Mouse (Mus musculus) c-Kit-positive CD71-positive TER-119-negative erythroid progenitor cells, embryonic 14.5 days (primary cell): ENCODE measurements around the gene Fuom.

Source experiments
- DNase-seq: peaks from one replicate; pipeline ENCODE4 v3.0.0-alpha.2; 2013; ENCODE audit warnings: low read depth

Gene Fuom

DNA sequence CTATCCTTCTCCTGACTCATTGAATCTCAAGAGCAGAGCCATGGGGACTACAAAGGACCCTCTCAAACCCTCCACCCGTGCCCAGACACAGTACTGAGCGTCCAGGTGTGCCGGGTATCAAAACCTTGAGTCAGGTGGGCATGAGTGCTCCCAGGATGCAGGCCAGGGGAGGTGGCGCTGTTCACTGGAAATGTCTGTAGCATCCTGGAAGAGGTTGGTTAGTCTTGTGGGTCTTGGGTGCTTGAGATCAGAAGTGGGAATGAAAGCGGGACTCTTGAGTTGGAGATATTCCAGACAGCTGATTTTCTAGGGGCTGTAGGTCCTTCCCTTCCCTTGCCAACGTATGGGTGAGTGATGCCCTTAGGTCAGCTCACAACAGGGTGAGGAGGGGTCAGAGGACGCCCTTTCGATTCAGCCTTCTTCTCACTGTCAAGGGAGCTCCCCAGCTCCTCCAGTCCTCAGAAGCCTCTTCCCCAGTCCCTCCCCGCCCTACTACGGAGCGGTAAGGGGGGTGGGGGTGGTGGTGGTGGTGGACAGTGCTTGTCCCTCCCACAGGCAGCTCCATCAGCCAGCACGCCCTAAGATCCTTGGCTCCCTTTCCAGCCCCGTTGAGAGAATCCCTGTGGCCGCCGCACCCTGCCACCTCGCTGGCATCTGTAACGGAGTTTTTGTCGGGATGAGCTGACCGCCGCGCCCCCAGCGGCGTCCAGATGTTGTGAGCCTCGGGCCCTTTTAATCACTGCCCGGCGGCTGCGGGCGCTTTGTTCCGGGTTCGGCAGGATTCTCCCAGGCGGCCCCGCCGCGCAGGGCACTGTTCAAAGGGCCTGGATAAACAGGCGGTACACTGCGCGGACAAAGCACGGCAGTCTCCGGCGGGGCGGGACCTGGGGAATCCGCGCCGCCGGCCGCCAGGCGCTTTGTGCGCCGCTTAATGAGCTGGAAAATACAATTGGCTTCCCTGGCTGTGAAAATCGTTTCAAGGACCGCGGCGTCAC lies 44.5 kb downstream of the Fuom start:
- no peak for DNase-seq

DNA sequence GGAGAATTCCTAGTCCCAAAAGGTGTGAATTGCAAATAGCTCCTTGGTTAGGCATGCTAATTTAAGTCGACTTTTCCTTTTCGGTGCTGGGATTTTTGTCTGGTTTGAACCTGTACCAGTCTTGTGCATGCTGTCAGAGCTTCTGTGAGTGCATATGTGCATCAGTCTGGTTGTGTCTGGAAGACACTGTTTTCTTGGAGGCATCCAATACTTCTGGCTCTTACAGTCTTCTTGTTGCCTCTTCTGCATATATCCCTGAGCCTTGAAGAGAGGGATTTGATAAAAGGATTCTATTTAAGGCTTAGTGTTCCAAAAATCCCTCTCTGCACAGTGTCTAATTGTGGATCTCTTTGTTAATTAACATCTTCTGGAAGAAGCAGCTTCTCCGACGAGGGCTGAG lies 48.1 kb downstream of the Fuom start:
- no peak for DNase-seq

DNA sequence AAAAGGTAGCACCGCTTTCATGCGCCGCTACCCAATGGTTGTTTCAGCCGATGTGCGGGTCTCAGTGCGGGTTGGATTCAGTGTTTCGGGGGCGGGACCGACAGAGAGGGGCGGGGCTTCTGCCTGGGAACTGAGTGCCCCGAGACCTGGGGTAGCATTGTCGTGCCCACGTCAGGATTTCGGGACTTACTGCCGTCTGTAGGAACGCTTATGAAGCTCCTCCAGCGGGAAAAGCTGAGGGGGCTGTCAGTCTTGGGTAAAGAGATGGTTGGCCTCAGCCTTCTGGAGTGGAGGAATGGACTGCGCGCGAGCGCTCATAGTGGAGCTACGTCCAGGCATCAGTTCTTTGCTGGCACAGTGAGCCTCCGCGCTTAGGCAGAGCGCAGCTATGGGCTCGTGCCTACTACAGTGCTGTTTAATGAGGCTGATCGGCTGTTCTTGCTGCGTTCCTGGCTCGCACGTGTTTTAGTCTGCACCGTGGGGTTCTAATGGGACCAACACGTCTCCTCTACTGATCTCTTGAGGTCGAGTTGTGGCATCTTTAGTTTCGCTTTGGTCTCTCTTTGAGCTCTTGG lies 53.0 kb downstream of the Fuom start:
- no peak for DNase-seq

DNA sequence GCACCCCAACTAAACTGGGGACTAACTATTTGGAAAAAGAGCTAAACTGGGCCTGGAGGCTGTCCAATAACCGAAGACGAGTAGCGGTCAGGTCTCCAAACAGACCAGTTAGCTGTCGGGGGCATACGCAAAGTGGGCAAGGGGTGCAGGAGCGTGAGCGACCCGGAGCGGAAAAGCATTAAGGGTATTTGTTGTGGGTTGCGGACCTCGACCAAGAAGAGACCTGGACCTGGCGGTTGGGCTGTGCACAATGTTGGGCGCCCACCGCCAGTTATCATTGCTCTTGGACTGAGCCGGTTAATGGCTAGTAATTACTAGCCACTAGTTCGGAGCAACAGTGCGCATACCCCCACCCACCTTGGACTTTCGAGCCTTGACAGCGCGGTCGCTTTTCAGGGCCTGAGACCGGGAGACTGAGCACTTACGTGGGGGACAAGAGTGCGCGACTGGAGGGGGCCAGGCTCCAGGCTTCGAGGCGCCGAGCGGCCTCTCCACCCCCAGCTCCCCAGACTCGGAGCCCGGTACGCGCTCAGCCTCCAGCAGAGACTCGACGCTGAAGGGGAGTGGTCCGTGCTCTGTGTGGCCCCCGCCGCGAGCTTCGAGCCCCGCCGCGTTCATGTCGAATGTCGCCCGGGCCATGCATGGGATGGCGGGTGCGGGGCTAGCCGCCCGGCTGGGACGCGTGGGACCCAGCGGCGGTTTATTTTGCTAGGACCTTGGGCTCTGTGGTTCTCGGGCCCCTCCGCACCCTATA lies 53.7 kb downstream of the Fuom start, which contains the start of gene Msx3:
Gene Msx3, minus strand, starts transcription at position 729 of the 754 bp plus-strand sequence.
- DNase-seq, result no peak

DNA sequence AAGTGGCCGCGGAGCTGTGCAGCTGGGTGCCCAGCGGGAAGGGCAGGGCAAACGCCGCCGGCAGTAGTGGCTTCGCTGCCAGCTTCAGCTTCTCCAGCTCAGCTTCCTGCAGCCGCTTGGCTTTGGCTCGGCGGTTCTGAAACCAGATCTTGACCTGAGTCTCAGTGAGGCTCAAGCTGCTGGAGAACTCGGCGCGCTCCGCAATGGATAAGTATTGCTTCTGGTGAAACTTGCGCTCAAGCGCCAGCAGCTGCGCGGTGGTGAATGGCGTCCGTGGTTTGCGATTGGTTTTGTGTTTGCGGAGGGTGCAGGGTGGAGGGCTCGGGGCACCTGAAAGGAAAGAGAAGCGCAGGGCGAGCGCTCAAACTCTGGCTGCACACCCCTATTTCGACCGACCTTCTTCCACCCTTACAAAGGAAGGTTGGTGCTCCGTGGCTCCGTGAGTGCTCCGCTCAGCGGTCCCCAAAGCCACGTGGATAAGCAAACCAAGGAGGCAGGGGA lies 54.4 kb downstream of the Fuom start:
- DNase-seq, result no peak
